Mouse (Mus musculus) urinary bladder, postnatal 14 days (tissue): ENCODE measurements around the gene Hadh.

Experiments used
- DNase-seq: peaks from one replicate; pipeline ENCODE4 v3.0.0; 2021; ENCODE audit warnings: low spot score

The Hadh gene

DNA sequence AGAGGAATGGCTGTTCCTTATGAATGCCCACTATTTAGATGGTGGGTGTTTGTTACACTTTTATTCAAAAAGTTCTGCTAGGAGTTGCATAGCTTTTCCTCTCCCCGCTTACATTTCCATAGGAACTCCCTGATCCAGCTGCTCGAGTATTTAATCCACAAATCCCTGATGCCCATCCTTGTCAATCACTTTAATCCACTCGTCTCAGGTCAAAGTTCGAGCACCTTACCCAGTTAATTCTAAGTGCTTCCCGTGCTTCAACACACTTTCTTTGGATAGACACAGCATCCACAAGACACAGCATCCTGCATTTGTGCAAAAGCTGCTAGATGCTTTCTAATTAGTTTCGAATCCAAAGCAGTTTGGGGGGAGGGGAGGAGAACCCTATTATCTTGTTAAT is 1.5 kb downstream of the Hadh start:
- no peak for DNase-seq

DNA sequence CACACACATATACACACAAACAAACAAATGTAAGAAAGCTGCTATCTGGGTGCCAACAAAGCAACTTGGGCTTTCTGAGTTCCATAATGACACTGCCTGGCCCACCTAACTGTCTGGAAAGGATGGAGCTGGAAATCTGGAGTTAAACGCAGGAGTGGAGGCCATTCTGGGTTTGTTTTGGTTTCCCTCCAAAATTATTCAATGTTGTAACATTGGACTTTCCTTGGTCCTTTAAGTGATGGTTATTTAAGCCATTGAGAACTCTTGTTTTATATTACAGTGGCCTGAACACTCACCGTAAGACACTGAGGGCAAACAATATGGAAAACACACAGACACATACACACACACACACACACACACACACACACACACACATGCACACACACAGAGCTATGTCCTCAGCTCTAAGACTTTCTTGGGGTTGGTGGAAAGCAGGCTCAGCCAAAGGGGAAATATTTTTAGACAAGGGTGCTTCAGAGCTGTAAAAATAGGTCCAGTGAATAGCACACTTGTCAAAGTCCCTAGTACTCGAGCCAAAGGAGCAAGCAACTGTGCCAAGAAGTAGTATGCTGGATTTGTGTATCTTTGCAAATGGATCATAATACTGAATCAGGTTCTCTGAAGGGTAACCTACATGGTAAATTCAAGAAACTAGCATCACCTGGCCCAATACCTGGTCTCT is 5.4 kb downstream of the Hadh start:
- no peak for DNase-seq

DNA sequence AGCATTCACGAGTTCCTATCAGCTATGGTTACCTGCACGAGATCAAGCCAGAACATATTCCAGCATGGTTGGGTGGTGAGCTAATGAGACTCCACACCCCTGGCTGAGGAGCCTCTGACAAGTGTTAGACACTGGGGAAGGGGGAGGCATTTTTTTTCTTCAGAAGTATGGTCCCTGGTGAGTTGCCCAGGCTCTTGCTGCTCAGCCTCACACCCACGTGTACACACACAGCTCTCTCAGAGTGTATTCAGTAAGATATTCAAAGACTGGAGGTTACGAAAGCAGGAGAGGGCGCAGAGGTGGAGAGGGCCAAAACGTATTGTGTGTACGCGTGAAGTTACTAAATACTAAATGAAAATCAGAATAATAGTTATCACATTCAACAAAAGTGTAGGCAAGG is 6.4 kb downstream of the Hadh start:
- DNase-seq, result no peak

DNA sequence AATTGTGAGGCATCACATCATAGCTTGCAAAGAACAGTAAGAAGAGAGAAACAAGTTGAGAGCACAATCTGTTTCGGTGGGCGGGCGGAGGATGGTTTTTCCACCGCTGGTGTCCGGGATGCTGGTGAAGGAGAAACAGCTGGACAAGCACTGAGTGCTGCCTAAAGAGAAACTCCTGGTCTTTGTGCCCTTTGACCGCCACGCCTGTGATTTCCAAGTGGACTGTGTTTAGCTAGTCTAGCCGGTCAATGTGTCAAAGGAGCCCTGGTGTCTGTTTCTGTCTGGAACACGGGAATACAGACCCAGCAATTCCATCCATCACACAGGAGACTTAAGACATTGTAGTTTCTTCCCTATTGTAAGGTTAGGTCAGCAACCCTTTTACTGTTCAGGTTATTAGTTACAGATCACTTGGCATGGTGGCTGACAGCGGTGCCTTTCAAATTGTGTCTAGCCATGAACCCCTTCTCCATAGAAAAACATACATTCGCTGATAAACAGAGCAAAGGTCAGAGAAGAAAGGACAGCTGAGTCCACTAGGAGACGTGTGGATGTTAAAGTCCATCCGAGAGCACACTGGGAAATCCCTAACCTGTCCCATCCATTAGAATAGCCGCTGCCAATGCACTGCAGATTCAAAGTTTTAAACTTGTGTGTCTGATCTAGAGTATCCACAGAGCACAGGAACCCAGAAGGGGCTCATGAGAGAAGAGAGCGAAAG is 8.0 kb downstream of the Hadh start:
- no peak for DNase-seq

DNA sequence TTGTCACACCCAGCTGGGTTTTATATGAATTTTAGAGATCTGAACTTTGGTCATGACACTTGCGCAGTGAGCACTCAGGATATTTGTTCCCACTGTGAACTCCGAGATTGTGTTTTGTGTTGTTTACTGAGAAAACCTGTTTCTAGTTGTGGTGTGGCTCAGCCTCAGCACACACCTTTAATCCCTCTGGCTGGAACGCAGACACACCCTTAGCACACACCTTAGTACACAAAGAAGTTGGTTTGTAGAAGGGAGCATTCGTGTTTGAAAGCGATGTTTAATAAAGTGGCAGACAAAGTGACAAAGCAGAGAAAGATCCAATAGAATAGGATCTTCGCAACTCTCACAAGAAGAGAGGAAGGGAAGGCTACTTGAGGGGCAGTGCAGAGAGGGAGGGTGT is 11.5 kb downstream of the Hadh start:
- no peak for DNase-seq

- no peak for DNase-seq
These were observed 12.4 kb downstream of the Hadh start for GRCm38 (mm10) chr3:131259392-131259965.

GRCm38 (mm10) chr3:131258921-131259320 is 13.0 kb downstream of the Hadh start:
- no peak for DNase-seq

DNA sequence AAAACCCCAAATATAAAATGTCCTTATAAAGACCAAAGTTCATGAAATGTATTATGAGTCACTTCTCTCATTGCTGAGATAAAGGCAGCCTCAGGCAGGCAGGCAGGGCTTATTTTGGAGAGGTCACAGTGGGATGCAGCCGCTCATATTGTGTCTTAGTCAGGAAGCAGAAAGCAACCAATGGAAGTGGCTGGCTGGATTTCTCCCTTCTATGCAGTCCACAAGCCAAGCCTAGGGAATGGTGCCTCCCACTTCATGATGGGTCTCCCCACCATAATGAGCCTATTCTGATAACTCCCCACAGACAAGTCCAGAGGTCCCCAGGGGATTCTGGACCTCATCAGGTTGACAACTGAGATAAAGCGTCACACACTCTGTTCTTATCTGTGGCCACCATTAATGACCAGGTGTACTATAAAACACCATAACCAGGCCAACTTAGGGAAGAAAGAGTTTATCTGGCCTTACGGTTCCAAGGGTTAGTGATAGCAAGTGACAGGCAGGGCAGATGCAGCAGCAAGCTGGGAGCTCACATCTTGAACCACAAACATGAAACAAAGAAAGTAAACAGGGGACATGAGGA is 16.4 kb downstream of the Hadh start:
- DNase-seq, result no peak

- DNase-seq, result no peak
These were observed 16.9 kb downstream of the Hadh start for GRCm38 (mm10) chr3:131254991-131255390.

- DNase-seq, result no peak
These were observed 20.3 kb downstream of the Hadh start for GRCm38 (mm10) chr3:131251601-131252000.

DNA sequence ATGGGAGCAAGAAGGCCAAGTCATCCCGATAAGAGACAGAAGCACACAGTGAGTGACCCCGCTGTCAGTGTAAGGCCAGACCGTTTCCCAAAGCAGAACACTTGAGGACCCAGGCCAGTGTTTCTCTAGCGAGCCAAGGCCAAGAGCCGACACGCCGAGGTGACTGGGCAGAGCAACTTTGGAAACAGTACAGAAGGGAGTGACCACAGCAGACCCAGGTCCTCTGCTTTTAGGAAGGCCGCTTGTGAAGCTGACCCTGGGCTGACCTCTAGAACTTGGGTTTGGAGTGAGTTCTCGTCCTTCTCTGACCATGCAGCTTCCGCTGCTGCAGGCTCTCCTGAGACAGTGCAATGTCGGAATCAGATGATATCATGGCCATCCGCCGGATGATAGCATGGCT is 20.9 kb downstream of the Hadh start:
- no peak for DNase-seq

DNA sequence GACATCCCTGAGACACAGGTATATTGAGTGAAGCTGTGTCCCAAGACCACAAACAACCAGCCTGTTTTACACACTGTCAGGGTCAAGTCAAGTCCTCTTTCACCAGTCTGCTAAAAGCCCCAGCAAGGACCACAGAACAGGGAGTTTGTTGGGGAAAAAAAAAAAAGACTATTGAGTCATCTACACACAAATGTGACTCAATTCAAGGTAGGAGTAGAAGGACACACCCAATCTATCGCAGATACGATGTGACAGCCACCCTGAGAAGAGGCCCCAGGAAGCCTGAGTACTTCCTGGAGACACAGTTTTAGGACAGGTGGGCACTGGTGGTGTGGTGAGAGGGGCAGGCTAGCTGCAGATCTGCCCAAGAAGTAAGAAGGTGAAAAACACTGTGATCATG is 21.6 kb downstream of the Hadh start:
- DNase-seq, result no peak

- no peak for DNase-seq
These were observed 23.5 kb downstream of the Hadh start for GRCm38 (mm10) chr3:131248444-131248843.

DNA sequence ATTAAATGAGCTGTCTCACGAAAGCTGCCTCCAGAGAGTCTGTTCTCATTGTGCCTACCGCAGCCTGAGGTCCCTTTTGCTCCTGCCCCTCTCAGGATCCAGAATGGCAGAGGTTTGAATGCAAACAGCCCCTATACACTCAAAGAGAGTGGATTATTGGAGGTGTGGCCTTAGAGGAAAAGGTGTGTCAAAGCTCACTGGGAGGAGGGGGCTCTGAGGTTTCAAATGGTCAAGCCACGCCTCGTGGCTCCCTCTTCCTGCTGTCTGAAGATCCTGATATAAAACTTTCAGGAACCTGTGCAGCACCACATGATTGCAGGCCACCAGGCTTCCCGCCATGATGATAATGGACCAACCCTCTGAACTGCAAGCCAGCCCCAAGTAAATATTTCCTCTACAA is 24.1 kb downstream of the Hadh start:
- no peak for DNase-seq

GRCm38 (mm10) chr3:131247447-131247846 is 24.5 kb downstream of the Hadh start:
- no peak for DNase-seq

GRCm38 (mm10) chr3:131246579-131247046 is 25.3 kb downstream of the Hadh start:
- DNase-seq, result no peak

- DNase-seq, result peak; percentile 58
These were observed 25.9 kb downstream of the Hadh start for GRCm38 (mm10) chr3:131245766-131246578.

- peak; percentile 73 for DNase-seq
These were observed 33.9 kb downstream of the Hadh start for GRCm38 (mm10) chr3:131237785-131238633.

DNA sequence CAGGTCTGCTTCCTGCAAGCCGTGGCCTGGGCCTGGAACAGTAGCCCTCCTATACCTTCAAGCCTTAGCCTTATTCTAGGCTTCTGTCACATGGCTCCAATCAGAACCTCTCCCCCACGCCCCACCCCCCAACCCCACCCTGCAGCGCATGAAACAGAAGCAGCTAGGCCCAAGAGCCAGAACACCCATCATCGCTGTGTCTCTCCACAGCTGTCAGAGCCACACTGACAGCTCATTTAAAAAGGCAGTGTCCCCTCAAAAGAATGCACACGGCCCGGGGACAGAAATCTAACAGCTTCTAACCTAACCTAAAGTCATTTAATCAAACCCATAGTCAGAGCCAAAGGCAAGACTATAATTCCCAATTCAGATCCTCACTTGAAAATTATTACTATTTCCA is 34.8 kb downstream of the Hadh start:
- DNase-seq, result no peak

DNA sequence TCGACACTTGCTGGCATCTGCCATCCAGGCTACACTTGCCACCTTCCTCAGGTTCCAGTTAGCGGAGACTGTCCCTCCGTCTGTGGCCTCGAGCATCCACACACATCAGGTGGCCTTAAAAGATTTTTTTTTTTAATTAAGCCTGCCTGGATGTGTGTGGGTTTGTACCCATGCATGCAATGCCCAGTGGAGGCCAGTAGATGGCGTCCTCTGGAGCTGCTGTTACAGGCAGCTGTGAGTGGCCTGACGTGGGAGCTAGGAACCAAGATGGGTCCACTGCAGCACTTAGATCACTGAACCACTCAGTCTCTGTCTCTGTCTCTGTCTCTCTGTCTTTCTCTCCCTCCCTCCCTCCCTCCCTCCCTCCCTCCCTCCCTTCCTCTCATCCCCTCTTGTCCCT is 43.8 kb downstream of the Hadh start:
- DNase-seq, result no peak
